Mouse (Mus musculus) bone marrow macrophage, adult 2 months (primary cell): ENCODE data around the gene Chid1.

Source experiments
- CTCF ChIP-seq: IDR thresholded peaks from 2 replicates; pipeline ENCODE4 v1.5.1; 2012; ENCODE audit warnings: low read depth, mild to moderate bottlenecking, low read length, moderate library complexity
- POLR2A ChIP-seq: IDR thresholded peaks from 2 replicates; pipeline ENCODE4 v1.6.1; 2012; ENCODE audit warnings: mild to moderate bottlenecking, low read depth, low read length, borderline replicate concordance

GRCm38 (mm10) chr7:141558946-141559345, 19.3 kb upstream of the Chid1 start:
- TF ChIP-seq CTCF (no peak), POLR2A (no peak)
